Comparison of ENCODE assay signal across 21 mouse cellular contexts in the genomic region with DNA sequence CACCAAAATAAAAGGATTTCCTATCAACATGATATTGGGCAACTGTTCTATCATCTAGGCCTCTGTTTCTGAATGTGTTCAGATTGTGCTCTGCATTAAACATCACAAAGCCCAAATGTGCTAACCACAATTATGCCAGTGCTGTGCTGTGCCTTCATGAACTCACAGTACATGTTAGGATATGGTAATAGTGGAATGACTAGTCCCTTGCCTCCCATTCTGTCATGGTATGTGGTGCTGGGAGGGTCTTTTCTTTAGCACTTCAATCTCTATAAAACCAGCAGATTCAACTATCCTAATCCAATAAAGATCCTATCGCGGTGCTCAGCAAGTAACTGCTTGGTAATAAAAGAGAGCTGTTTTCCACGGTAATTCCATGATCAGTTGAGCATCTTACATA.
DNase-seq lines count a peak whose midpoint lies in the region; ATAC-seq lines count a peak whose summit lies in the region.
"Had no signal": no experiment of that assay in that cellular context is flagged by ENCODE, and none has a peak within 500 bp of the region (broad histone marks: within the 10 kb centered on the region; RNA-seq: fewer than 3 reads in every experiment).

No protein-coding gene starts in this region.

- H3K36me3 ChIP-seq in neural tube, embryonic 13.5 days, result no peaks in the 10 kb centered on the region
- H3K36me3 ChIP-seq in neural tube, embryonic 14.5 days (ENCODE audit: control insufficient read depth, insufficient read depth, low read length), result no peaks in the 10 kb centered on the region
- no peaks in the 10 kb centered on the region for H3K36me3 ChIP-seq in neural tube, embryonic 15.5 days
- no peaks in the 10 kb centered on the region for H3K36me3 ChIP-seq in kidney, embryonic 15.5 days
- H3K36me3 ChIP-seq: G1E had no signal

- 84% methylated on average over 3 of the region's 3 CpGs for WGBS in neural tube, embryonic 13.5 days
- 75% methylated on average over 3 of the region's 3 CpGs for WGBS in neural tube, embryonic 14.5 days
- WGBS in neural tube, embryonic 15.5 days, result 64% methylated on average over 3 of the region's 3 CpGs
- WGBS in kidney, embryonic 15.5 days, result 91% methylated on average over 3 of the region's 3 CpGs

- ATAC-seq in neural tube, embryonic 13.5 days (ENCODE audit: low read depth), result 0 out of 2 replicates have a peak, but pooled peaks have one; percentile 53
- peak; percentile 66; the same call in 1 of the 2 replicates for ATAC-seq in neural tube, embryonic 14.5 days (ENCODE audit: low read depth)
- ATAC-seq in neural tube, embryonic 15.5 days (ENCODE audit: low FRiP score), result peak; percentile 47; the same call in 1 of the 2 replicates
- ATAC-seq in kidney, embryonic 15.5 days (replicated peaks; ENCODE audit: low FRiP score), result no peak
- ATAC-seq: activated CD4-positive, CD25-positive, alpha-beta regulatory T cell, adult 4 months; CD4-positive, CD25-positive, alpha-beta regulatory T cell, adult 4 months; Patski had no signal

- H3K9me3 ChIP-seq in neural tube, embryonic 13.5 days, result no peaks in the 10 kb centered on the region
- no peaks in the 10 kb centered on the region for H3K9me3 ChIP-seq in neural tube, embryonic 14.5 days (ENCODE audit: control insufficient read depth, low read length)
- no peaks in the 10 kb centered on the region for H3K9me3 ChIP-seq in neural tube, embryonic 15.5 days (replicated peaks)
- no peaks in the 10 kb centered on the region for H3K9me3 ChIP-seq in kidney, embryonic 15.5 days (replicated peaks)

- no peaks in the 10 kb centered on the region for H3K27me3 ChIP-seq in neural tube, embryonic 13.5 days
- H3K27me3 ChIP-seq in neural tube, embryonic 14.5 days (ENCODE audit: control insufficient read depth, insufficient read depth, low read length), result no peaks in the 10 kb centered on the region
- H3K27me3 ChIP-seq in neural tube, embryonic 15.5 days (replicated peaks), result no peaks in the 10 kb centered on the region
- no peaks in the 10 kb centered on the region for H3K27me3 ChIP-seq in kidney, embryonic 15.5 days
- H3K27me3 ChIP-seq: CH12.LX, Patski had no signal

- intact Hi-C loops in heart, postnatal 14 days (cut with DNase I), result no loop called here

- H3K4me2 ChIP-seq in neural tube, embryonic 13.5 days, result no peak overlapping the region
- no peak overlapping the region for H3K4me2 ChIP-seq in neural tube, embryonic 14.5 days (ENCODE audit: low read depth, low read length)
- H3K4me2 ChIP-seq in neural tube, embryonic 15.5 days, result no peak overlapping the region
- no peak overlapping the region for H3K4me2 ChIP-seq in kidney, embryonic 15.5 days

- H3K4me1 ChIP-seq in neural tube, embryonic 13.5 days (replicated peaks), result no peaks in the 10 kb centered on the region
- no peaks in the 10 kb centered on the region for H3K4me1 ChIP-seq in neural tube, embryonic 14.5 days (ENCODE audit: control insufficient read depth, insufficient read depth, low read length)
- H3K4me1 ChIP-seq in neural tube, embryonic 15.5 days, result no peaks in the 10 kb centered on the region
- no peaks in the 10 kb centered on the region for H3K4me1 ChIP-seq in kidney, embryonic 15.5 days

- no peak overlapping the region for H3K27ac ChIP-seq in neural tube, embryonic 13.5 days (replicated peaks)
- H3K27ac ChIP-seq in neural tube, embryonic 14.5 days (ENCODE audit: low read depth, low read length), result no peak overlapping the region
- no peak overlapping the region for H3K27ac ChIP-seq in neural tube, embryonic 15.5 days (replicated peaks)
- no peak overlapping the region for H3K27ac ChIP-seq in kidney, embryonic 15.5 days

- no peak overlapping the region for H3K9ac ChIP-seq in neural tube, embryonic 13.5 days
- no peak overlapping the region for H3K9ac ChIP-seq in neural tube, embryonic 14.5 days (replicated peaks; ENCODE audit: low read depth, low read length)
- no peak overlapping the region for H3K9ac ChIP-seq in neural tube, embryonic 15.5 days (replicated peaks)
- H3K9ac ChIP-seq in kidney, embryonic 15.5 days, result no peak overlapping the region

- no peak for DNase-seq in neural tube, embryonic 10.5 days (ENCODE audit: extremely low spot score, low spot score)
- DNase-seq in heart, postnatal 14 days, result no peak
- DNase-seq: adrenal gland, adult 2 months; adrenal gland, adult 8-10 months; adrenal gland, postnatal 10 days; adrenal gland, postnatal 14 days; adrenal gland, postnatal 25 days; adrenal gland, postnatal 36 days; B cell, adult 2 months; cerebellum, adult 11 months; cerebellum, adult 11-12 months; cerebellum, adult 18-20 months had no signal

- no peak overlapping the region for H3K4me3 ChIP-seq in neural tube, embryonic 13.5 days
- no peak overlapping the region for H3K4me3 ChIP-seq in neural tube, embryonic 14.5 days (ENCODE audit: low read depth, low read length)
- H3K4me3 ChIP-seq in neural tube, embryonic 15.5 days (replicated peaks), result no peak overlapping the region
- H3K4me3 ChIP-seq in kidney, embryonic 15.5 days (replicated peaks), result no peak overlapping the region
